8 mouse cellular contexts compared by ENCODE assay signal in the genomic region with DNA sequence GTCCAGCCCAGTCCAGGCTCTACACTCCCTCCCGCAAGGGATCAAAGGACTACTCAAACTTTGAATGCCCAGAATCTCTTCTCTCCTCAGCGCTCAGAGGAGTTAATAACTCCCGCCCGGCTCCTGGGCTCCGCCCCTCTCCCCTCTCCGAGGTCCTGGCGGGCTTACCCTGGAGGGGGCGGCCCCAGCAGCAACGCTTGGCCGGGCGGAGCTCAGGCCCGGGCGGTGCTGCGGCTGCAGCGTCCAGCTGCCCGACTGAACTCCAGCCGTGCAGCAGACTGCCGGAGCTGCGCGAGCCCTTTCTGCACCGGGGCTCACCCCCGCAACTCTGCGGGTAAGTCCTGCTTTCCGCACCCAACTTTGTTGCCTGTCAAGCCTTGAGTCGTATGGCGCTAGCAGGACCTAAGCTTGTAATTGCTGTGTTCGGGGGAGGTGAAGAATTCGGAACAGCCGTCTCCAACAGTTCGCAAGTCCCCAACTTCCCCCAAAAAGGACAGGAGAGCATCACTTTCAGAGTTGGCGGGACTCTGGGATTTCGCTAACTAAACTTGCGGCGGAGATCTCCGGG. TPM values are rescaled to one million over a fixed set of nuclear protein-coding genes. Genes with fewer than 3 reads are reported as not detected.
DNase-seq lines count a peak whose midpoint lies in the region; ATAC-seq and TF ChIP-seq lines count a peak whose summit lies in the region.

A gene (plus strand): TSS at position 187 of the 568 bp plus-strand sequence.

- H3K4me2 ChIP-seq in forebrain, embryonic 14.5 days (ENCODE audit: low read length), result peak within 1 kb of the TSS; percentile 72

- peak; percentile 73 for ATAC-seq in G1E (ENCODE audit: extremely low read depth, insufficient number of reproducible peaks, low FRiP score, poor library complexity, severe bottlenecking)
- ATAC-seq in forebrain, embryonic 14.5 days, result peak; percentile 78

- peak; percentile 94 for DNase-seq in G1E (ENCODE audit: low spot score)
- peak; percentile 38 for DNase-seq in cerebellum, adult 11 months
- peak; percentile 80 for DNase-seq in forebrain, embryonic 14.5 days (ENCODE audit: low spot score)
- DNase-seq in heart, postnatal 36 days, result peak; percentile 83 to 89
- peak in 1 of 2 experiments; percentile 32 for DNase-seq in layer of hippocampus, adult 8-10 months (ENCODE audit: low spot score in 2 of 2)
- peak; percentile 95 for DNase-seq in lung, postnatal 10 days
- peak; percentile 78 for DNase-seq in ovary, postnatal 14 days (ENCODE audit: low spot score)
- peak; percentile 65 for DNase-seq in thymus, postnatal 25 days

- H3K27me3 ChIP-seq in G1E (ENCODE audit: insufficient read depth, low read length), result peaks cover 7% of the 10 kb centered on the region
- no peaks in the 10 kb centered on the region for H3K27me3 ChIP-seq in forebrain, embryonic 14.5 days (replicated peaks; ENCODE audit: control insufficient read depth, insufficient read depth, low read length)

- intact Hi-C loops in heart, postnatal 36 days (cut with DNase I), result loop anchor here (2.0 kb wide), 1 partner anchor 31 kb away; a partner anchor contains a TSS

- H3K27ac ChIP-seq in forebrain, embryonic 14.5 days (ENCODE audit: low read depth, low read length), result peak within 1 kb of the TSS; percentile 91

- H3K9me3 ChIP-seq in G1E (replicated peaks), result no peaks in the 10 kb centered on the region
- no peaks in the 10 kb centered on the region for H3K9me3 ChIP-seq in forebrain, embryonic 14.5 days (replicated peaks; ENCODE audit: control insufficient read depth, low read length)

- WGBS in forebrain, embryonic 14.5 days, result under 1% methylated on average over 35 of the region's 35 CpGs

- H3K4me3 ChIP-seq in G1E (ENCODE audit: low read depth, low read length), result peak within 1 kb of the TSS; percentile 85
- peak within 1 kb of the TSS; percentile 82 for H3K4me3 ChIP-seq in forebrain, embryonic 14.5 days (ENCODE audit: low read depth, low read length)

- H3K9ac ChIP-seq in forebrain, embryonic 14.5 days (ENCODE audit: low read length), result peak within 1 kb of the TSS; percentile 79

- peaks cover 22% of the 10 kb centered on the region for H3K4me1 ChIP-seq in G1E (ENCODE audit: insufficient read depth, low read depth, low read length)
- peaks cover 7% of the 10 kb centered on the region for H3K4me1 ChIP-seq in forebrain, embryonic 14.5 days (ENCODE audit: control insufficient read depth, insufficient read depth, low read length)

- peaks cover 17% of the 10 kb centered on the region for H3K36me3 ChIP-seq in G1E (replicated peaks)
- peaks cover 14% of the 10 kb centered on the region for H3K36me3 ChIP-seq in forebrain, embryonic 14.5 days (ENCODE audit: control insufficient read depth, insufficient read depth, low read length)

- no peak for TF ChIP-seq CTCF in G1E (IDR thresholded peaks at IDR 0.05; ENCODE audit: low read depth, low read length)

RNA-seq across cellular contexts. Expression of the gene that starts here (rescaled TPM):
- total RNA-seq in G1E (2014; fragmentation: Nextera tagmentation) (12.5 and 15.8 TPM in 2 replicates), G1E (2017) (5.5 and 7.3 TPM in 2 replicates)
- 10.6 and 12.1 TPM in 2 replicates for polyA plus RNA-seq in G1E (2012)
- 14.8 and 21.3 TPM in 2 replicates for polyA plus RNA-seq in forebrain, embryonic 14.5 days (2014; fragmentation: Nextera tagmentation; extraction: Ambion mirVana)
- total RNA-seq in heart, postnatal 36 days (2021), result 10 to 100 TPM; 16.5 to 17.1 TPM
- total RNA-seq in layer of hippocampus, adult 8-10 months (2022), result 10 to 100 TPM; 30.3 to 37.7 (median 34.3) TPM
